Mouse (Mus musculus): Measurements from ENCODE around the gene Rpl36.

- TF ChIP-seq CTCF (IDR thresholded peaks at IDR 0.05; ENCODE audit: low read depth) = no peak
- no peak for TF ChIP-seq EP300 (IDR thresholded peaks at IDR 0.05; ENCODE audit: low read depth)
Observed at GRCm38 (mm10) chr17:56655311-56655710, 42.1 kb downstream of the Rpl36 start.

All from liver, postnatal 0 days (tissue).